Mouse (Mus musculus) midbrain, embryonic 15.5 days (tissue): ENCODE results near the gene Smyd3. TPM values are rescaled to one million over a fixed set of nuclear protein-coding genes. Genes with fewer than 3 reads are reported as not detected.

Experiments
- ATAC-seq: fragments of 200-750 bp; cut with Nextera tagmentation; replicated peaks from 2 replicates; pipeline ENCODE4 v1.8.0; 2017; ENCODE audit warnings: moderate TSS enrichment
- H3K27ac ChIP-seq: fragments of 300-500 bp; sonication (generic); 2 replicates; pipeline ENCODE4 v1.5.1; 2015; ENCODE audit warnings: mild to moderate bottlenecking, inconsistent platforms
- H3K27me3 ChIP-seq: fragments of 300-500 bp; sonication (generic); replicated peaks from 2 replicates; pipeline ENCODE4 v1.6.1; 2015; ENCODE audit warnings: inconsistent platforms
- H3K36me3 ChIP-seq: fragments of 300-500 bp; sonication (generic); replicated peaks from 2 replicates; pipeline ENCODE4 v1.6.1; 2015; ENCODE audit warnings: inconsistent platforms
- H3K4me1 ChIP-seq: fragments of 300-500 bp; sonication (generic); 2 replicates; pipeline ENCODE4 v1.6.1; 2015; ENCODE audit warnings: inconsistent platforms
- H3K4me2 ChIP-seq: fragments of 300-500 bp; sonication (generic); 2 replicates; pipeline ENCODE4 v1.6.1; 2015; ENCODE audit warnings: inconsistent platforms, mild to moderate bottlenecking, moderate library complexity
- H3K4me3 ChIP-seq: fragments of 300-500 bp; sonication (generic); 2 replicates; pipeline ENCODE4 v1.5.1; 2015; ENCODE audit warnings: mild to moderate bottlenecking, inconsistent platforms
- H3K9ac ChIP-seq: fragments of 300-500 bp; sonication (generic); 2 replicates; pipeline ENCODE4 v1.6.1; 2015; ENCODE audit warnings: mild to moderate bottlenecking, inconsistent platforms
- H3K9me3 ChIP-seq: fragments of 300-500 bp; sonication (generic); 2 replicates; pipeline ENCODE4 v1.6.1; 2016; ENCODE audit warnings: inconsistent platforms
- WGBS: fragments of 180-500 bp; shearing (Covaris S2); methylation state at CpG from one replicate; pipeline ENCODE4 v1.1.7; 2015; ENCODE audit warnings: mixed read lengths; 5-methylcytosine and 5-hydroxymethylcytosine counted together
- polyA plus RNA-seq: library from polyadenylated mRNA; unstranded; fragments of >200 nt; fragmentation: Nextera tagmentation; extraction: Ambion mirVana; gene quantifications from 2 replicates; pipeline ENCODE4 v1.2.1, GENCODE M21; 2015

Smyd3 gene
- polyA plus RNA-seq, 1 experiment from 2014 or later = 24.8 TPM

DNA sequence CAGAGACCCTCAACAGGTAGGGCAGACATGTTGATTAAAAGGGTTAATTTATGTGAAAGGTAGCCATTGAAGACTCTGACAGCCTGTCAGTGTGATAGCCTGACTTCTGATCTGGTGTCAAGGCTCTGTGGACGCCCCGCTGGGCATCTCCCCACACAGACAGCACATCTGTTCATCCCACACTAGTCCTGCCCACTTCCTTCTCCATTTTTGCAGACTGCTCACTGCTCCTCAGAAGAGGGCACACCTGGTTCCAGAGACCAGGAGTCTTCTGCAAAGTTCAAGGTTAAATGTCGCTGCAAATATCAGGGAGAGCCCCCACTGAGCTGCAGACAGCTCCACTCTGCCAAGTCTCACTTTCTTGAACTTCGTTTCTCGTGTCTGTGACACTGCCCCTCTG, 299.8 kb downstream of the Smyd3 start:
- H3K9ac ChIP-seq = no peak overlapping the region
- no peaks in the 10 kb centered on the region for H3K4me1 ChIP-seq
- H3K27me3 ChIP-seq = no peaks in the 10 kb centered on the region
- WGBS = 60% methylated on average over 5 of the region's 5 CpGs
- H3K36me3 ChIP-seq = no peaks in the 10 kb centered on the region
- no peaks in the 10 kb centered on the region for H3K9me3 ChIP-seq
- H3K4me2 ChIP-seq = no peak overlapping the region
- H3K27ac ChIP-seq = no peak overlapping the region
- H3K4me3 ChIP-seq = no peak overlapping the region
- ATAC-seq = no peak

DNA sequence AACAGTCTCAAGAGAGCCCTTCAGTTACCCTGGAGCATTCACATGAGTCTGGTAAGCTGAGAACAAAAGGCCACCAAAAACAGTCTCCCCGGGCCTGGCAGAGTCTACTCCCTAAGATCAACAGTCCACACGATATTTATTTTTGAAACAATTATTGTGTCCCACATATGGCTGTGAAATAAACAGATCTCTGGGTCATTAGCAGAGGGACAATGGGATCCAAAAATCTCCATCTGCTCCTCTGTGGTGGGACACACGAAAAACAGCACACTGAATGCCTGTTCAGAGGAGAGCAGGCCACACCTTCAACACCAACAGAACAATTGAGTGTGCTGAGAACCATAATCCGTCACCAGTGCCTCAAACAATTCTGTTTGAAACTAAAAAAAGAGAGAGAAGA, 300.8 kb downstream of the Smyd3 start:
- Histone ChIP-seq H3K27ac (no peak overlapping the region), H3K4me1 (0 out of 2 replicates have a peak, but pooled peaks cover 3% of the 10 kb centered on the region), H3K9ac (no peak overlapping the region), H3K36me3 (no peaks in the 10 kb centered on the region), H3K4me2 (no peak overlapping the region), H3K4me3 (no peak overlapping the region), H3K27me3 (no peaks in the 10 kb centered on the region), H3K9me3 (no peaks in the 10 kb centered on the region)
- WGBS = 15% methylated on average over 4 of the region's 4 CpGs
- no peak for ATAC-seq

DNA sequence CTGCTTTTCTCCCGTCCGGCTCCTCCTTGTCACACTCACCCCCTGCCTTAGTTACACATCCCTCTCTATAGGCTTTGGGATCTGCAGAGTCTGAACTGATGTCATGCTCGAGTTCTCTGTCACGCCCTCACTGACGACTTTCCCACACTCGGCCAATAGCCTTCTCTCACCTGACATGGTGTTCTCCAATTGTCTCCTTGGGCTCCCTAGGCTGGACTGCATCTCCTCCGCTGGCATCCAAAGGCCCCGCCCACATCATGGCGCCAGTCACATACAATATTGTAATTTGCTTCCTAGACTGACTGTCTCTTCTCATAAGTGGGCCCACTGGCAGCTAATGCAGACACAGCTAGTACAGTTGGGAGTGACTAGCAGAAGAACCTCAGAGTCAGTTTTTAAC, 304.5 kb downstream of the Smyd3 start:
- H3K4me1 ChIP-seq = 0 out of 2 replicates have a peak, but pooled peaks cover 3% of the 10 kb centered on the region
- H3K9ac ChIP-seq = no peak overlapping the region
- H3K4me3 ChIP-seq = no peak overlapping the region
- H3K9me3 ChIP-seq = no peaks in the 10 kb centered on the region
- no peak overlapping the region for H3K4me2 ChIP-seq
- no peak for ATAC-seq
- H3K36me3 ChIP-seq = no peaks in the 10 kb centered on the region
- 77% methylated on average over 9 of the region's 9 CpGs for WGBS
- no peaks in the 10 kb centered on the region for H3K27me3 ChIP-seq
- no peak overlapping the region for H3K27ac ChIP-seq

DNA sequence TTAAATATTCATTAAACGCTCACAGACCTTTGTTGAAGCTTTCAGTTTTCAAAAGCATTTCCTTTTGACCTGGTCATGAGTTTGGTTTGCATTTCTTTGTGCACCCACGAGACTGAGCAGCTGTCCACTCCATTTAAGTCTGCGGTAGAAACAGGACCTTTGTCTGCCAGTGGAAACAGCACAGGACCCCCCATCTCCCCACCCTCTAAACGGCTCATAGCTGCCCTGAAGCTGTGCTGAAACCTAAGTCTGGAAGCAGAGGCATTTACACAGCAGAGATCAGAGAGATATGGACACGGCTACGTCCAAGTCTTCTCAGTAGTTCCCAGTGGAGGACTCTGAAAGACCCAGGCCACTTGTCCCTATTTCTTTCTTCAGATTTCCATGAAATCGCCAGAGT, 305.5 kb downstream of the Smyd3 start:
- Histone ChIP-seq H3K9ac (no peak overlapping the region), H3K4me2 (no peak overlapping the region), H3K27ac (no peak overlapping the region), H3K36me3 (no peaks in the 10 kb centered on the region), H3K4me3 (no peak overlapping the region), H3K27me3 (no peaks in the 10 kb centered on the region), H3K9me3 (no peaks in the 10 kb centered on the region), H3K4me1 (0 out of 2 replicates have a peak, but pooled peaks cover 5% of the 10 kb centered on the region)
- no peak for ATAC-seq
- WGBS = 38% methylated on average over 7 of the region's 7 CpGs

DNA sequence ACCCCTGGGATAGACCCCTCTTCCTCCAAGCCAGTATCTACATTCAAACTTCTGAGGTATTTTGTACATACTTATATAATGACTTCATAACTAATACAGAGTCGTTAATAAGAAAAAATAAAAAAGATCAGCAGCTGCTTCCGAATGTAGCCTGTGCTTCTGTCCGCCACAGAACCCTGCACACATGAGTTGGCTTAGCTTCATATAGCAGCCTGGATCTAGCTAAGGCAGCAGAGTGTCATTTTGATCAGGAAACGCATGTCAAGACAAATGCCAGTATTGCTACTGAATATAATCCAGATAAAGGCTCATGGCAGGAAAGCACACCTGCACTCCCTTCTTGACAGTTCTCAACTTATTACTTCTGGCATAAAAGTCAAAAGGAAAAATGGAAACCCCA, 306.5 kb downstream of the Smyd3 start:
- Histone ChIP-seq H3K4me3 (no peak overlapping the region), H3K27ac (no peak overlapping the region), H3K4me2 (no peak overlapping the region), H3K4me1 (0 out of 2 replicates have a peak, but pooled peaks cover 5% of the 10 kb centered on the region), H3K9ac (no peak overlapping the region), H3K9me3 (no peaks in the 10 kb centered on the region), H3K27me3 (no peaks in the 10 kb centered on the region), H3K36me3 (no peaks in the 10 kb centered on the region)
- 80% methylated on average over 4 of the region's 4 CpGs for WGBS
- no peak for ATAC-seq

DNA sequence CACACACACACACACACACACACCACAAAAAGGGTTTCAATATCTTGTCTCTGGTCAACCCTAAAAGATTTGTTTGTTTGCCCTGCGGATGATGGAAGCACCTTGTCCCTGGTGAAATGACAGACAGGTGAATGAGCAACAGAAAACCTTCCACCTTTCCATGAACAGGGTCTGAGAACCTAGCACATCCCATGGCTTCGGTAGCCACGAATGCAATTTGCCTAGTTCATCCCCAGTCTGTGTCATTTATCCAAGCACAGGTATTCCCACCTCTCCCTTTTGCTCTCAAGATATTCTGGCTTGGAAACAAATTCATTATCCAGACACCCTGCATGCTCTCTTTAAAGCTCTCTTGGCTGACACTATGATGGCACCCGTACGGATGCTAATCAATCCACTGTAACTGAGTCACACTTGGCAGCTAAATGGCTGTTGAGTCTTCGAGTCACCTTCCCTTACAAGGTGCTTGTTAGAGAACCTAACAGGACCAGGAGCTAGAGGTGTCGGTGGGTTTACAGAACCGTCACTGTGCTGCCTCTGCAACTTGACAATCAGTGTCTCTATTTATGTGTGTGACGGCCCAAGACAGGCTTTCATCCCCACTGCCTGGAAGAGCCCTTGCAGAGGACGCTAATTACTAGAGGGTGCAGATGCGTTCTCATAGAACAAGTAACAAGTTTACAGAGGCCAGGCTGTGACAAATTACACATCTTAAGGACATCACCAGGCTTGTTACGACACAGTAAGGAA, 309.8 kb downstream of the Smyd3 start:
- Histone ChIP-seq H3K27ac (no peak overlapping the region), H3K4me1 (0 out of 2 replicates have a peak, but pooled peaks cover 5% of the 10 kb centered on the region), H3K27me3 (no peaks in the 10 kb centered on the region), H3K9ac (no peak overlapping the region), H3K4me3 (no peak overlapping the region), H3K9me3 (no peaks in the 10 kb centered on the region), H3K4me2 (no peak overlapping the region), H3K36me3 (no peaks in the 10 kb centered on the region)
- ATAC-seq = no peak
- WGBS = 65% methylated on average over 12 of the region's 12 CpGs

DNA sequence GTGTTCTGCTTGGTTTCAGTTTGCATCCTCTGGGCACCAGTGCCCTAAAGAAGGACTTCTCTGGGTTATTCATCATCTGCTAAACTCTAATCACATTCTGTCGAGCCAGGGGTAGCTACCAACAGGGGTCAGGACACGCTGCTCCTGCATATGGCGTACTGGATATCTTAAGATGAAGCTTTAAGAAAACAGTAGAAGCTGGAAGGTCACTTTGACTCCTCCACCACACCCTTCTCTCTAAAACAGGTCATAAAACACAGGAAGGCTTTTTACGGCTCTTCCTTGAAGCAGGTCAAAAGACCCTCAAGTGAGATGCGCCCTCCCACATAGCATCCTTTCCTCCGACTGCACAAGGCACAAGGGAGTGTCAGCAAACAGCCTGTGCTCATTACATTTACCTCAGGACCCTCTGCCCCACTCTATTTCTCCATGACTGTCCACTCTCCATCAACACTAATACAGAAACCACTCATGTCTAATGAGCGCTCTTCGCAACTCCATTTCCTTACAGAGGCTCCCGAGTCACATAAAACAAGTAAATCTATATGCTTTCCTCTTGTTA, 310.6 kb downstream of the Smyd3 start:
- no peak overlapping the region for H3K4me3 ChIP-seq
- 84% methylated on average over 9 of the region's 9 CpGs for WGBS
- H3K27ac ChIP-seq = no peak overlapping the region
- no peaks in the 10 kb centered on the region for H3K9me3 ChIP-seq
- no peak overlapping the region for H3K4me2 ChIP-seq
- ATAC-seq = no peak
- H3K9ac ChIP-seq = no peak overlapping the region
- H3K36me3 ChIP-seq = no peaks in the 10 kb centered on the region
- 0 out of 2 replicates have a peak, but pooled peaks cover 2% of the 10 kb centered on the region for H3K4me1 ChIP-seq
- H3K27me3 ChIP-seq = no peaks in the 10 kb centered on the region

DNA sequence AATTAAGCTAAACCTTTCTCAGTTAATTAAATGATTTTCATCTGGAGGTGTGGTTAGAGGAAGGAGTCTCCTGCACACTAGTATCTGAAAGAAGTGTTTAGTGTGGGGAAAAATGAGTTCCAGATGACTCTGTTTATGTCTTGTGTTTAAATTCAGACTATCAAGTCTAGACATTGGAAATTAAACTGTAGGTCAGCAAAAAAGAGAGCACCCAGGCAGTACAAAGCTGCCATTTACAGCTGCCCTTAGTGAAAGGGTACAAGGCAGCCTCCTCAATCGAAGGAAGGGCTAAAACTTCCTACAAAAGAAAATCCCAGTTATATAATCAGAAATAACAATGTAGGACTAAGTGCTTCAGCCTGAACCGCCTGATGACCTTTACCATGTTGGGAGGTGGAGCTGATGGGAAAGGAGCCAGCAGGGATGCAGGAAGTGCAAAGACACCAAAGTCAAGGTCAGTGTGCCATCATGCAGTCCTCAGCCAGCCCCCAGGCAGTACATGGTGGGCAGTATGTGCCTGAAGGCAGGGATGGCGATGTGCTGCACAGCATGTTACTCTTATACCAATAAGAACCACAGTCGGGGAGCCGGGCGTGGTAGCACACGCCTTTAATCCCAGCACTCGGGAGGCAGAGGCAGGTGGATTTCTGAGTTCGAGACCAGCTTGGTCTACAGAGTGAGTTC, 319.2 kb downstream of the Smyd3 start:
- Histone ChIP-seq H3K9me3 (no peaks in the 10 kb centered on the region), H3K36me3 (no peaks in the 10 kb centered on the region), H3K27me3 (no peaks in the 10 kb centered on the region), H3K9ac (no peak overlapping the region), H3K4me3 (no peak overlapping the region), H3K4me2 (no peak overlapping the region), H3K27ac (no peak overlapping the region), H3K4me1 (no peaks in the 10 kb centered on the region)
- no peak for ATAC-seq
- WGBS = 82% methylated on average over 9 of the region's 9 CpGs

DNA sequence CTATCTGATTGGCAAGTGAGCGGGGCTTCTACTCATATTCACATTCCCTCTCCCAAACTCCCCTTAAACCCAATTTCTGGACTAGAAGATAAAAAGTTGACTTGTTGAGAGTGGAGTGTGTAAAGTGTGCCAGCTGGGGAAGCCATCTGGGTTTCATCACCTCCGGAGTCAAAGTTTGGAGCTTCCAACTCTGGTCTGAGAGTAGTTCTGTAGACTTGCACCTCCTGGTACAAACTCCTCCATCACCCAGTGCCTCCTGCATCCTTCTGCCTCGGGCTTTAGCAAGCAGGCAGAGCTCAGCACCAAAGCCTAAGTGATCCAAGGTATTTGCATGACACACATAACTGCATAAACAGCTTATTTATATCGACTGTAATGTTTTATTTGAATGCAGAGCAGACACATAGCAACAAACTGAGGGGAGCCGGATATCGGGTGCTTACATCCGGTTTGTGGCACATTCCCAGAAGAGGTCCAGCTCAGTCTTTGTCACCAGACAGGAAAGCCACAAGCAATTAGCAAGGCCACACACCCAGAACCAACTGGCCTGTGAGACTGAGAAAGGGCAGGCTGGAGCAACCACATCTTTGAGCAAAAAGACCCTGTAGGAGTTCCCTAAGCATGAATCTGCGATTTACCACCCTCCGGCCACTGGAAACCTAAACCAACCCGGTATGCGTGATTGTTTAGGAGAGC, 319.9 kb downstream of the Smyd3 start:
- WGBS = 72% methylated on average over 11 of the region's 11 CpGs
- H3K27me3 ChIP-seq = no peaks in the 10 kb centered on the region
- ATAC-seq = no peak
- no peak overlapping the region for H3K4me3 ChIP-seq
- no peak overlapping the region for H3K27ac ChIP-seq
- no peak overlapping the region for H3K9ac ChIP-seq
- H3K4me1 ChIP-seq = no peaks in the 10 kb centered on the region
- no peak overlapping the region for H3K4me2 ChIP-seq
- no peaks in the 10 kb centered on the region for H3K36me3 ChIP-seq
- H3K9me3 ChIP-seq = no peaks in the 10 kb centered on the region

DNA sequence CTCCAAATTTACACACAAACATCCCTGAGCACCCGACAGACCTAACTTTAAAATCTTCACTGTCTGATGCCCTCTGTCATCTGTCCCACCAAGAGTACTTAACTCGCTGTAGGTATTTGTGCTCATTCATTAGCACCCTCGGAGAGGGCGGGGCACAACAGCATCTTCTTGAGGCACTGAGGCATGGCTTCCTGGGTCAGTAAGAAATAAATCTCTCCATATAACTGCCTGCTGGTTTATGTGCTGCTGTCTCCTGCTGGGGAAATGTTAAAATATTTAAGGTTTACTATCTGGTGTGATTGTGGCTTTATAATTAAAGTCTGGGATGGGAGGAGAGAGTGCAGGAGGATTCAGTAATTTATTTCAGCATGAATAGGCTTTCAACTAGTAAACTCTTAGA, 320.7 kb downstream of the Smyd3 start:
- ATAC-seq = no peak
- H3K36me3 ChIP-seq = no peaks in the 10 kb centered on the region
- no peaks in the 10 kb centered on the region for H3K4me1 ChIP-seq
- no peaks in the 10 kb centered on the region for H3K9me3 ChIP-seq
- no peak overlapping the region for H3K4me3 ChIP-seq
- H3K4me2 ChIP-seq = no peak overlapping the region
- H3K9ac ChIP-seq = no peak overlapping the region
- no peak overlapping the region for H3K27ac ChIP-seq
- H3K27me3 ChIP-seq = no peaks in the 10 kb centered on the region
- WGBS = 54% methylated on average over 4 of the region's 4 CpGs

DNA sequence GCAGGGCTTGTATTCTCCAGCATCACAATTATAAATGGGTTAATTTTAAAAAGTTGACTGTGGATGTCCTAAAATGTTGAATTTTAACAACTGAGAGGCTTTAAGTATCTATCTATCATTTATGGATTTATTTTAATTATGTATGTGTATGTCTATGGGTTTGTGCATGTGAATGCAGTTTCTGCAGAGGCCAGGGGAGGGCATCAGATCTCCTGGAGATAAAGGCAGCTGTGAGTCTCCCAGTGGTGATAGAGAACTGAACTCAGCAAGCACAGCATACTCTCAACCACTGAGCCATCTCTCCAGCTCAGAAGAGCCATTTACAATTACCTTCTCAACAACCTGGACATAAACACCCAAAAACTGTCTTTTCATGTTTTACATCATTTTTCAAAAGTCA, 321.4 kb downstream of the Smyd3 start:
- Histone ChIP-seq H3K9ac (no peak overlapping the region), H3K27me3 (no peaks in the 10 kb centered on the region), H3K4me3 (no peak overlapping the region), H3K4me2 (no peak overlapping the region), H3K27ac (no peak overlapping the region), H3K4me1 (no peaks in the 10 kb centered on the region), H3K9me3 (no peaks in the 10 kb centered on the region), H3K36me3 (no peaks in the 10 kb centered on the region)
- no peak for ATAC-seq

DNA sequence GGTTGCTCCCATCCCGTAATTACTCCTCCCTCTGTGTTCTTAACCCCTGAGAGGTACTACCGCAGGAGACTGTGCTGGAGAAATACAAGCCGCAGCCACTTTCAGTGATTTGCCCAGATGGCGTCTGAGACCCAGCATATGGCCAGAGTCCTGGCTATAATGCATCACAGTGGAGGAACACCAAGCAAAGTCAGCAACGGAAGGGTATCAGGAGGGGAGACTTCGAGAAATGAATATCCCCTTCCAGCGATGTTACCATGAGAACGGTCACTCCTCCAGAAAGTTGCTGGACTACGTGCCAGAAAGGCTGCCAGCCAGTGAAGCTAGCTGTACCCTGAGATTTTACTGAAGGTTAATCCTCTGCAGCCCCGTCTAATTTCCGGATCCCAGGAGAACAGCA, 325.1 kb downstream of the Smyd3 start:
- no peak overlapping the region for H3K27ac ChIP-seq
- H3K36me3 ChIP-seq = no peaks in the 10 kb centered on the region
- H3K9ac ChIP-seq = no peak overlapping the region
- H3K27me3 ChIP-seq = no peaks in the 10 kb centered on the region
- no peaks in the 10 kb centered on the region for H3K4me1 ChIP-seq
- ATAC-seq = no peak
- H3K4me2 ChIP-seq = no peak overlapping the region
- WGBS = 82% methylated on average over 11 of the region's 11 CpGs
- H3K9me3 ChIP-seq = no peaks in the 10 kb centered on the region
- no peak overlapping the region for H3K4me3 ChIP-seq
